Mouse (Mus musculus) thymus, postnatal 0 days (tissue): ENCODE results near the gene Cables2. TPM values are rescaled to one million over a fixed set of nuclear protein-coding genes. Genes with fewer than 3 reads are reported as not detected.

Experiments used
- DNase-seq: peaks from one replicate; pipeline ENCODE4 v3.0.0-alpha.2; 2015; ENCODE audit warnings: low spot score
- polyA plus RNA-seq: library from polyadenylated mRNA; unstranded; fragments of >200 nt; fragmentation: Nextera tagmentation; extraction: Ambion mirVana; gene quantifications from 2 replicates; pipeline ENCODE4 v1.2.1, GENCODE M21; 2015

The Cables2 gene
- polyA plus RNA-seq: 6.4 and 7.1 TPM in 2 replicates

- DNase-seq: peak; percentile 98
These were observed at the start of gene Cables2 for GRCm38 (mm10) chr2:180273394-180274244. Cables2 (minus strand) TSS chr2:180273496.

- no peak for DNase-seq
These were observed 49.5 kb upstream of the Cables2 start for GRCm38 (mm10) chr2:180322674-180323355.

- DNase-seq: no peak
These were observed 46.9 kb upstream of the Cables2 start for GRCm38 (mm10) chr2:180320216-180320615.

GRCm38 (mm10) chr2:180317591-180317990 lies 44.3 kb upstream of the Cables2 start:
- DNase-seq: no peak

- no peak for DNase-seq
These were observed 41.0 kb upstream of the Cables2 start for GRCm38 (mm10) chr2:180314292-180314691.

GRCm38 (mm10) chr2:180311147-180311546 lies 37.9 kb upstream of the Cables2 start:
- no peak for DNase-seq

- DNase-seq: no peak
These were observed 34.4 kb upstream of the Cables2 start for GRCm38 (mm10) chr2:180307680-180308079.

- no peak for DNase-seq
These were observed 33.3 kb upstream of the Cables2 start for GRCm38 (mm10) chr2:180306423-180307168.

- DNase-seq: no peak
These were observed 32.7 kb upstream of the Cables2 start for GRCm38 (mm10) chr2:180306009-180306408.

GRCm38 (mm10) chr2:180305490-180305889 lies 32.2 kb upstream of the Cables2 start:
- DNase-seq: no peak

GRCm38 (mm10) chr2:180304554-180304953 lies 31.3 kb upstream of the Cables2 start:
- no peak for DNase-seq

- DNase-seq: no peak
These were observed 30.2 kb upstream of the Cables2 start for GRCm38 (mm10) chr2:180303468-180303867.

GRCm38 (mm10) chr2:180302201-180302600 lies 28.9 kb upstream of the Cables2 start:
- DNase-seq: no peak

GRCm38 (mm10) chr2:180300771-180301170 lies 27.5 kb upstream of the Cables2 start:
- DNase-seq: no peak

GRCm38 (mm10) chr2:180300252-180300651 lies 27.0 kb upstream of the Cables2 start:
- no peak for DNase-seq

- no peak for DNase-seq
These were observed 19.6 kb upstream of the Cables2 start for GRCm38 (mm10) chr2:180292906-180293305.

- no peak for DNase-seq
These were observed 18.7 kb upstream of the Cables2 start for GRCm38 (mm10) chr2:180292026-180292425.

- no peak for DNase-seq
These were observed 18.3 kb upstream of the Cables2 start for GRCm38 (mm10) chr2:180291566-180291965.

- no peak for DNase-seq
These were observed 17.2 kb upstream of the Cables2 start for GRCm38 (mm10) chr2:180290503-180290902.

- DNase-seq: no peak
These were observed 16.3 kb upstream of the Cables2 start, which contains the start of gene Rbbp8nl for GRCm38 (mm10) chr2:180289440-180290108. Rbbp8nl (minus strand) TSS chr2:180289879.

GRCm38 (mm10) chr2:180288966-180289365 lies 15.7 kb upstream of the Cables2 start:
- no peak for DNase-seq
